ENCODE assay signal across 23 mouse cellular contexts in the genomic region with DNA sequence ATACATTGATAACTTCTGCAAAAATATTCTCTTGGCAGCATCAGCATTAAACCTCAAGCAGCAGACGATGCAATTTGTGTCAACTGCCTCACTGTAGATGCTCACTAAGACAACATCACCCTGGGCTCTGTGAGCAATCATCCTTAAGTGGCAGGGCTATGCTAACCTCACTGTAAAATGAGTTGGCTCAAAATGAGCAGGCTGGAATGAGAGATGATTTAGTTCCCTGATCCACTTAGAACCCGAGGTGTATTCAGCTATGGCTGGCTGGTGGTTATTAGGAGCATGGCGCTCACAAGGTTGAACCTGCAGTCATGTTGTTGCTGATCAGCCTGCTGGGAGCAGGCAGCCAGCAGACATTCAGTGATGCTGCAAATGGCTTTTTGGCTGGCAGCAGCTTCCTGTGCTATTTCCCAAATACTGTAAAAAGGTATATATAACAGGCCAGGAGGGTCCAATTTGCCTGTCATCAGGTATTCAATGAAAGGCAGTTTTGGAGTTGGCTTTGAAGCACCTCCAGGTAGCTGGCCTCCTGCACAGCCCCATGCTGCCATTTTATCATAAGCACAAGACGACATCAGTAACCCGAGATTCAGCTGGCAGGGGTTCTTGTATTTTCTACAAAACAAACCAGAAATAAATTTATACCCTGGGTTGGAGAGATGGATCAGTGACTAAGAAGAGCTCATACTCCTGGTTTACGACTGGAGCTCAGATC.
A peak's percentile ranks its signal among the peaks of the same experiment; 100 is the strongest.
DNase-seq lines count a peak whose midpoint lies in the region; ATAC-seq lines count a peak whose summit lies in the region.
"Had no signal": no experiment of that assay in that cellular context is flagged by ENCODE, and none has a peak within 500 bp of the region (broad histone marks: within the 10 kb centered on the region; RNA-seq: fewer than 3 reads in every experiment).

No protein-coding gene starts in this region.

- H3K36me3 ChIP-seq in hindbrain, embryonic 14.5 days (replicated peaks; ENCODE audit: control insufficient read depth, insufficient read depth): no peaks in the 10 kb centered on the region
- H3K36me3 ChIP-seq in hindbrain, embryonic 11.5 days (ENCODE audit: control insufficient read depth, insufficient read depth, low read length): no peaks in the 10 kb centered on the region
- no peaks in the 10 kb centered on the region for H3K36me3 ChIP-seq in hindbrain, embryonic 16.5 days (ENCODE audit: control insufficient read depth, insufficient read depth, low read length)
- no peaks in the 10 kb centered on the region for H3K36me3 ChIP-seq in midbrain, embryonic 16.5 days (ENCODE audit: control insufficient read depth, insufficient read depth, low read length)
- H3K36me3 ChIP-seq: embryonic facial prominence, embryonic 15.5 days; G1E; heart, embryonic 10.5 days; liver, embryonic 12.5 days; stomach, embryonic 15.5 days had no signal

- H3K27me3 ChIP-seq in hindbrain, embryonic 14.5 days (ENCODE audit: control insufficient read depth, insufficient read depth, low read length): no peaks in the 10 kb centered on the region
- no peaks in the 10 kb centered on the region for H3K27me3 ChIP-seq in hindbrain, embryonic 11.5 days (ENCODE audit: control insufficient read depth, insufficient read depth, low read length)
- no peaks in the 10 kb centered on the region for H3K27me3 ChIP-seq in hindbrain, embryonic 16.5 days (replicated peaks; ENCODE audit: control insufficient read depth, insufficient read depth, low read length)
- no peaks in the 10 kb centered on the region for H3K27me3 ChIP-seq in midbrain, embryonic 16.5 days (ENCODE audit: control insufficient read depth, insufficient read depth, low read depth, low read length)
- H3K27me3 ChIP-seq: embryonic facial prominence, embryonic 15.5 days; liver, embryonic 12.5 days; stomach, embryonic 15.5 days had no signal

- ATAC-seq in hindbrain, embryonic 14.5 days (ENCODE audit: low FRiP score): no peak
- ATAC-seq in hindbrain, embryonic 11.5 days (ENCODE audit: low FRiP score): no peak
- 0 out of 2 replicates have a peak, but pooled peaks have one; percentile 61 for ATAC-seq in hindbrain, embryonic 16.5 days
- ATAC-seq in midbrain, embryonic 16.5 days: peak; percentile 70
- ATAC-seq: activated CD4-positive, CD25-positive, alpha-beta regulatory T cell, adult 4 months; liver, embryonic 12.5 days had no signal

- peak; percentile 3 to 6 for DNase-seq in cerebellum, postnatal 14 days
- DNase-seq in cerebellum, adult 9-10 months: no peak
- DNase-seq in hindbrain, embryonic 14.5 days (ENCODE audit: low spot score): no peak
- no peak for DNase-seq in hindbrain, embryonic 11.5 days (ENCODE audit: low spot score)
- no peak for DNase-seq in adrenal gland, postnatal 14 days
- no peak for DNase-seq in gastrocnemius, postnatal 25 days
- DNase-seq: adrenal gland, postnatal 25 days; cerebellum, adult 18-20 months; kidney, adult 11 months; kidney, postnatal 14 days; lung, adult 2 months; lung, postnatal 36 days; retina, postnatal 1 day; thymus, adult 2 months had no signal

- 60% methylated on average over 6 of the region's 6 CpGs for WGBS in hindbrain, embryonic 14.5 days
- 82% methylated on average over 6 of the region's 6 CpGs for WGBS in hindbrain, embryonic 11.5 days
- 52% methylated on average over 6 of the region's 6 CpGs for WGBS in hindbrain, embryonic 16.5 days
- WGBS in midbrain, embryonic 16.5 days: 66% methylated on average over 6 of the region's 6 CpGs

- no peaks in the 10 kb centered on the region for H3K4me1 ChIP-seq in hindbrain, embryonic 14.5 days (replicated peaks; ENCODE audit: control insufficient read depth, insufficient read depth, low read length)
- H3K4me1 ChIP-seq in hindbrain, embryonic 11.5 days (replicated peaks; ENCODE audit: control insufficient read depth, insufficient read depth, low read length): no peaks in the 10 kb centered on the region
- no peaks in the 10 kb centered on the region for H3K4me1 ChIP-seq in hindbrain, embryonic 16.5 days (ENCODE audit: control insufficient read depth, insufficient read depth, low read depth, low read length)
- 0 out of 2 replicates have a peak, but pooled peaks cover 2% of the 10 kb centered on the region for H3K4me1 ChIP-seq in midbrain, embryonic 16.5 days (ENCODE audit: control insufficient read depth, insufficient read depth, low read length)
- H3K4me1 ChIP-seq: embryonic facial prominence, embryonic 15.5 days; liver, embryonic 12.5 days; stomach, embryonic 15.5 days had no signal

- no peak overlapping the region for H3K4me2 ChIP-seq in hindbrain, embryonic 14.5 days (replicated peaks)
- H3K4me2 ChIP-seq in hindbrain, embryonic 11.5 days (replicated peaks; ENCODE audit: low read depth, low read length): no peak overlapping the region
- H3K4me2 ChIP-seq in hindbrain, embryonic 16.5 days (ENCODE audit: low read length): no peak overlapping the region
- no peak overlapping the region for H3K4me2 ChIP-seq in midbrain, embryonic 16.5 days (ENCODE audit: low read length)
- H3K4me2 ChIP-seq: embryonic facial prominence, embryonic 15.5 days; liver, embryonic 12.5 days; stomach, embryonic 15.5 days had no signal

- peak overlapping the region; percentile 51; the same call in 1 of the 2 replicates for H3K27ac ChIP-seq in hindbrain, embryonic 14.5 days
- H3K27ac ChIP-seq in hindbrain, embryonic 11.5 days (ENCODE audit: low read depth, low read length): no peak overlapping the region
- no peak overlapping the region; the same call in 1 of the 2 replicates for H3K27ac ChIP-seq in hindbrain, embryonic 16.5 days (ENCODE audit: low read depth, low read length)
- H3K27ac ChIP-seq in midbrain, embryonic 16.5 days (ENCODE audit: low read length): peak overlapping the region; percentile 65
- H3K27ac ChIP-seq: embryonic facial prominence, embryonic 15.5 days; heart, embryonic 10.5 days; liver, embryonic 12.5 days; stomach, embryonic 15.5 days had no signal

- H3K9ac ChIP-seq in hindbrain, embryonic 14.5 days: no peak overlapping the region
- H3K9ac ChIP-seq in hindbrain, embryonic 11.5 days (ENCODE audit: low read depth, low read length): no peak overlapping the region
- H3K9ac ChIP-seq in hindbrain, embryonic 16.5 days (ENCODE audit: low read depth, low read length): no peak overlapping the region
- H3K9ac ChIP-seq in midbrain, embryonic 16.5 days (ENCODE audit: low read depth, low read length): no peak overlapping the region
- H3K9ac ChIP-seq: embryonic facial prominence, embryonic 15.5 days; liver, embryonic 12.5 days; stomach, embryonic 15.5 days had no signal

- no peaks in the 10 kb centered on the region for H3K9me3 ChIP-seq in hindbrain, embryonic 14.5 days (ENCODE audit: control insufficient read depth, low read length)
- H3K9me3 ChIP-seq in hindbrain, embryonic 11.5 days (ENCODE audit: control insufficient read depth, low read length): no peaks in the 10 kb centered on the region
- no peaks in the 10 kb centered on the region for H3K9me3 ChIP-seq in hindbrain, embryonic 16.5 days (ENCODE audit: control insufficient read depth, low read length)
- H3K9me3 ChIP-seq in midbrain, embryonic 16.5 days (replicated peaks; ENCODE audit: control insufficient read depth, low read length, poor library complexity, severe bottlenecking): no peaks in the 10 kb centered on the region
- H3K9me3 ChIP-seq: embryonic facial prominence, embryonic 15.5 days; G1E; heart, embryonic 10.5 days; liver, embryonic 12.5 days; stomach, embryonic 15.5 days had no signal

- H3K4me3 ChIP-seq in hindbrain, embryonic 14.5 days (replicated peaks; ENCODE audit: low read length): no peak overlapping the region
- H3K4me3 ChIP-seq in hindbrain, embryonic 11.5 days (ENCODE audit: low read depth, low read length): no peak overlapping the region
- no peak overlapping the region for H3K4me3 ChIP-seq in hindbrain, embryonic 16.5 days (ENCODE audit: low read length)
- no peak overlapping the region for H3K4me3 ChIP-seq in midbrain, embryonic 16.5 days (ENCODE audit: low read depth, low read length)
- H3K4me3 ChIP-seq: embryonic facial prominence, embryonic 15.5 days; heart, embryonic 10.5 days; liver, embryonic 12.5 days; myocyte; stomach, embryonic 15.5 days had no signal

Comparison
In these comparisons a context has a peak if more than half of its experiments do, and no peak if none do; other contexts are left out.
1. DNase-seq: peak in cerebellum, postnatal 14 days (2 of 2); none in cerebellum, adult 9-10 months (single experiment), hindbrain, embryonic 14.5 days (single experiment), hindbrain, embryonic 11.5 days (single experiment), adrenal gland, postnatal 14 days (single experiment) and gastrocnemius, postnatal 25 days (single experiment).
2. ATAC-seq: peak in hindbrain, embryonic 16.5 days (single experiment) and midbrain, embryonic 16.5 days (single experiment); none in hindbrain, embryonic 14.5 days (single experiment) and hindbrain, embryonic 11.5 days (single experiment).
3. H3K27ac ChIP-seq: peak in hindbrain, embryonic 14.5 days (single experiment) and midbrain, embryonic 16.5 days (single experiment); none in hindbrain, embryonic 11.5 days (single experiment) and hindbrain, embryonic 16.5 days (single experiment).